Mouse (Mus musculus): ENCODE results near the gene Prss22. TPM values are rescaled to one million over a fixed set of nuclear protein-coding genes. Genes with fewer than 3 reads are reported as not detected.

Gene Prss22
- polyA plus RNA-seq, 1 experiment = 0.06 TPM

DNA sequence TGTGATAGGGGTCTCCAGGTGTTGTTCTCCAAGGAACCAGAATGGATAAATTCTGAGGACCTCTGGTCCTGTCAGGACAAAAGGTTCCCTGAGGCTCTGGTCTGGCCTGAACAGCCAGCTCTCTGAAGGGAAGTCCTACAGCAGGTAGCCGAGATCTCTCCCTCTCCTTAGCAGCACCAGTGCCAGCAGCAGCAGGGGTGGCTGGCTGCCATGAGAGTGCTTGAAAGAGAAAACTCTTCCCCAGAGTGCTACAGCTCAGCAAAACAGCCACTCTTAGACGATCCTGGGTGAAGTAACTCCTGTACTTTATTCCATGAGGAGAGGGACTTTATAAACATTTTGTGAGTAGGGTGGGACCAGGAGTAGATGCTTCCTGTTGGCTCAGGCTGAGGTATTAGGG, 8.1 kb downstream of the Prss22 start:
- H3K4me1 ChIP-seq (ENCODE audit: control insufficient read depth, insufficient read depth, insufficient read length) = 0 out of 2 replicates have a peak, but pooled peaks cover 3% of the 10 kb centered on the region
- no peak for DNase-seq (ENCODE audit: low read depth in 1 of 2, low spot score in 2 of 2)
- 44% methylated on average over 2 of the region's 2 CpGs for whole genome bisulfite sequencing
- no peak overlapping the region for H3K4me3 ChIP-seq (ENCODE audit: extremely low read depth, insufficient read depth, insufficient read length)
- no peaks in the 10 kb centered on the region for H3K27me3 ChIP-seq (ENCODE audit: control insufficient read depth, insufficient read depth, low read length)
- H3K36me3 ChIP-seq (ENCODE audit: control insufficient read depth, insufficient read depth, low read length) = no peaks in the 10 kb centered on the region
- no peak for TF ChIP-seq POLR2A (IDR thresholded peaks at IDR 0.05; ENCODE audit: low read depth, low read length)
- no peak for TF ChIP-seq CTCF (IDR thresholded peaks at IDR 0.05; ENCODE audit: extremely low read depth, insufficient read depth, insufficient read length, insufficient replicate concordance)
- no peak overlapping the region for H3K27ac ChIP-seq (ENCODE audit: insufficient read depth, low read length)

DNA sequence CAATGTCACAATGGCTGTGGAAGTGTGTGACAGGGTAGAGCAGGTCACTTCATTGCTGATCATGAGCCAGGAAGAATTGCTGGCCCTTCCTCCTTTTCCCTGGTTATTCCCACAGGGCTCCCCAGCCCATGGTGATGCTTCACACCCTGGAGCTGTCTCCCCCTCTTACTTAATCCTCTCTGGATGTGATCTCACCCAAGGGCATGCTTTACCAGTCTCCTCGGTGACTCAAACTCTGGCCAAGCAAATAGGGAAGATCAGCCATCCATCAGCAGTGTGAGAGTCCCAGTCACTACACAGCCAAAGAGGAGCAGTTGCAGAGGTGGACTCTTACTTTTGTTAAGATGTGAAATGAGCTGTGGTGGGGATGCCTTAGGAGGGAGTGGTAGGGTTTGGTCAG, 12.9 kb downstream of the Prss22 start:
- H3K27me3 ChIP-seq (ENCODE audit: control insufficient read depth, insufficient read depth, low read length) = no peaks in the 10 kb centered on the region
- H3K4me3 ChIP-seq (ENCODE audit: extremely low read depth, insufficient read depth, insufficient read length) = no peak overlapping the region
- no peak for DNase-seq (ENCODE audit: low read depth in 1 of 2, low spot score in 2 of 2)
- 88% methylated on average over 1 of the region's 1 CpGs for WGBS
- no peaks in the 10 kb centered on the region for H3K36me3 ChIP-seq (ENCODE audit: control insufficient read depth, insufficient read depth, low read length)
- no peak for TF ChIP-seq POLR2A (IDR thresholded peaks at IDR 0.05; ENCODE audit: low read depth, low read length)
- TF ChIP-seq CTCF (IDR thresholded peaks at IDR 0.05; ENCODE audit: extremely low read depth, insufficient read depth, insufficient read length, insufficient replicate concordance) = no peak
- no peak overlapping the region for H3K27ac ChIP-seq (ENCODE audit: insufficient read depth, low read length)
- no peaks in the 10 kb centered on the region for H3K4me1 ChIP-seq (ENCODE audit: control insufficient read depth, insufficient read depth, insufficient read length)

DNA sequence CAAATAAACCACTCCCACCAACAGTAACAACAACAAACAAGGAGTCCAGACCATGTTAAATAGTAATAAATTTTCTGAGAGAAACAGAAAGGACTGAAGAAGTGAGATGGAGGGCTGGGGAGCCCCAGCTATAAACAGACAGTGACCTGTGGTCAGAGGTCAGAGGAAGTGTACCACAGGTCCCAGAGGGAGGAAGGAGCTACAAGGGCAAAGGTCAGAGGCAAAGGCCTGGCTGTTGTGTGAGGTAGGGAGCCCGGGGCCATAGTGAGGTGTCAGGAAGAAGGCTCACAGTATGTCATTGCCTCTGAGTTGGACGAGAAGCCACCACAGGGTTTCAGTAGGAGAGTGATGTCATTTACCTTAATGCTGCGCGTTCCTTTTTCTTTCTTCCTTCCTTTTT, 15.0 kb downstream of the Prss22 start:
- H3K36me3 ChIP-seq (ENCODE audit: control insufficient read depth, insufficient read depth, low read length) = no peaks in the 10 kb centered on the region
- 10% methylated on average over 4 of the region's 4 CpGs for WGBS
- no peak overlapping the region for H3K4me3 ChIP-seq (ENCODE audit: extremely low read depth, insufficient read depth, insufficient read length)
- H3K27me3 ChIP-seq (ENCODE audit: control insufficient read depth, insufficient read depth, low read length) = no peaks in the 10 kb centered on the region
- no peak for TF ChIP-seq POLR2A (IDR thresholded peaks at IDR 0.05; ENCODE audit: low read depth, low read length)
- TF ChIP-seq CTCF (IDR thresholded peaks at IDR 0.05; ENCODE audit: extremely low read depth, insufficient read depth, insufficient read length, insufficient replicate concordance) = no peak
- H3K27ac ChIP-seq (ENCODE audit: insufficient read depth, low read length) = peak overlapping the region; percentile 31; the same call in 1 of the 2 replicates
- DNase-seq (ENCODE audit: low read depth in 1 of 2, low spot score in 2 of 2) = no peak
- H3K4me1 ChIP-seq (ENCODE audit: control insufficient read depth, insufficient read depth, insufficient read length) = no peaks in the 10 kb centered on the region

DNA sequence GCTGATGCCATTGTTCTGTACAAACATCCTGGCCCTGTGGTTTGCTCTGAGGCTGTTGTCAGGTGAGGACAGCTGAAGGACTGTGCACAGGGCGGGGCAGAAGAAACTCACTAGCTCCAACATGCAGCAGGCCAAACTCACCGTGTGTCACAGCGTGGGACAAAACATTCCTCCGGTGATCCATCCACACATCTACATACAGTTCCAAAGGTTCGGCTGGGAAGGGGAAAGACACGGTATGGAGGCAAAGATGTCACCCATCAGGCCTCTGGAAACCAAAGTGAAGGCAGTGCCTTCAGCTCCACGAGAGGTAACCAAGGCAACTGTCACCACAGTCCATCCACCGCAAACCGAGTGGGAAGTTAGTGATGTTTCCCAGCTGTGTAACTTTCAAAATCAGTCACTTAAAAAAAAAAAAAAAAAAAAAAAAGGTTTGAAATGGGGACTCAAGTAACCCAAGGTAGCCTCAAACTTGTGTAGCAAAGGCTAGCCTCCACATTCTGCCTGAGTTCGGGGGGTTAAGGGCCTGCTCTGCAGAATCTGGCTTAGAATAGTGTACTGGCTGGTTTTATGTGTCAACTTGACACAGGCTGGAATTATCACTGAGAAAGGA, 17.5 kb downstream of the Prss22 start, which contains the start of gene Prss30:
TSS of gene Prss30 (minus strand) at position 270 of the 613 bp plus-strand sequence.
- no peaks in the 10 kb centered on the region for H3K4me1 ChIP-seq (ENCODE audit: control insufficient read depth, insufficient read depth, insufficient read length)
- no peak for DNase-seq (ENCODE audit: low read depth in 1 of 2, low spot score in 2 of 2)
- H3K4me3 ChIP-seq (ENCODE audit: extremely low read depth, insufficient read depth, insufficient read length) = peak within 1 kb of the TSS; percentile 33; the same call in 1 of the 2 replicates
- H3K36me3 ChIP-seq (ENCODE audit: control insufficient read depth, insufficient read depth, low read length) = no peaks in the 10 kb centered on the region
- H3K27me3 ChIP-seq (ENCODE audit: control insufficient read depth, insufficient read depth, low read length) = no peaks in the 10 kb centered on the region
- H3K27ac ChIP-seq (ENCODE audit: insufficient read depth, low read length) = peak within 1 kb of the TSS; percentile 79
- WGBS = 47% methylated on average over 10 of the region's 10 CpGs
- TF ChIP-seq POLR2A (IDR thresholded peaks at IDR 0.05; ENCODE audit: low read depth, low read length) (no peak), CTCF (IDR thresholded peaks at IDR 0.05; ENCODE audit: extremely low read depth, insufficient read depth, insufficient read length, insufficient replicate concordance) (no peak)

DNA sequence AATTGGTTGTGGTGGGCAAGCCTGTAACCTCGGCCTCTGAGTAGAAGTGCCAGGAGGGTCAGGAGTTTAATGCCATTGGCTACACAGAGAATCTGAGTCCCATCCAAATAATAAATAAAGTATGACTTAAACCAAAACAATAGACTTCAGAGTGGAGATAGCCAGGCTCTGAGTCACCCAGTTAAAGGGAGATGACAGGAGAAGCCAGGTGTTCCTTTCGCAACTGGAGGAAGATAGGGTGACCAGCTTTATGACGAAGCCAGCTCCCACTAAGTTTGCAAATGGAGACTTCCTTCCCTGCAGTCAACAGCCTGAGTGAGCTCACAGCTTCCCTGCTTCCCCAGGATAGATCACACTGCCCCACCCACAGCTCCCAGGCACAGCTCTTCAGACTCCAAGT, 18.4 kb downstream of the Prss22 start:
- Histone ChIP-seq H3K27ac (ENCODE audit: insufficient read depth, low read length) (no peak overlapping the region; the same call in 1 of the 2 replicates), H3K36me3 (ENCODE audit: control insufficient read depth, insufficient read depth, low read length) (no peaks in the 10 kb centered on the region), H3K4me1 (ENCODE audit: control insufficient read depth, insufficient read depth, insufficient read length) (no peaks in the 10 kb centered on the region), H3K4me3 (ENCODE audit: extremely low read depth, insufficient read depth, insufficient read length) (no peak overlapping the region), H3K27me3 (ENCODE audit: control insufficient read depth, insufficient read depth, low read length) (no peaks in the 10 kb centered on the region)
- 72% methylated on average over 3 of the region's 3 CpGs for WGBS
- no peak for DNase-seq (ENCODE audit: low read depth in 1 of 2, low spot score in 2 of 2)
- TF ChIP-seq POLR2A (IDR thresholded peaks at IDR 0.05; ENCODE audit: low read depth, low read length) (no peak), CTCF (IDR thresholded peaks at IDR 0.05; ENCODE audit: extremely low read depth, insufficient read depth, insufficient read length, insufficient replicate concordance) (no peak)

DNA sequence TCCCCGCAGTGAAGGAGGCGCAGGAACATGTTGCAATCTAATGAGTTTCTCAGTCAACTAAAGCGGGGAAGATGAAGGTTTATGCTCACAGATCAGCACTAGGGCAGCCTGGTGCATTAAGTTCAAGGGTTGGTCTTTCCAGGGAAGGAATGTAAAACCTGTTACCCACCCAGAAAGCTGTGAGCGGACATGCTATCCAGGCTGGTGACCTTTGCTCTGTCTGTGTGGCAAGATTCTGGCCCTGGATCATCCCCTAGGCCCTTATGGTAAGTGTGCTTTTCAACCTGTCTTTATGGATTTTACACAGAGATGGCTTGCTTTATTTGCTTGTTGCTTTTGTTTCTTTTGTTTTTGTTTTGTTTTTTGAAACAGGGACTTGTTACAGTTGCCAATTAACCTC, 21.2 kb downstream of the Prss22 start:
- H3K4me1 ChIP-seq (ENCODE audit: control insufficient read depth, insufficient read depth, insufficient read length) = no peaks in the 10 kb centered on the region
- H3K27ac ChIP-seq (ENCODE audit: insufficient read depth, low read length) = no peak overlapping the region
- no peak overlapping the region for H3K4me3 ChIP-seq (ENCODE audit: extremely low read depth, insufficient read depth, insufficient read length)
- H3K27me3 ChIP-seq (ENCODE audit: control insufficient read depth, insufficient read depth, low read length) = no peaks in the 10 kb centered on the region
- TF ChIP-seq CTCF (IDR thresholded peaks at IDR 0.05; ENCODE audit: extremely low read depth, insufficient read depth, insufficient read length, insufficient replicate concordance) (no peak), POLR2A (IDR thresholded peaks at IDR 0.05; ENCODE audit: low read depth, low read length) (no peak)
- no peaks in the 10 kb centered on the region for H3K36me3 ChIP-seq (ENCODE audit: control insufficient read depth, insufficient read depth, low read length)
- no peak for DNase-seq (ENCODE audit: low read depth in 1 of 2, low spot score in 2 of 2)
- WGBS = 91% methylated on average over 4 of the region's 4 CpGs

DNA sequence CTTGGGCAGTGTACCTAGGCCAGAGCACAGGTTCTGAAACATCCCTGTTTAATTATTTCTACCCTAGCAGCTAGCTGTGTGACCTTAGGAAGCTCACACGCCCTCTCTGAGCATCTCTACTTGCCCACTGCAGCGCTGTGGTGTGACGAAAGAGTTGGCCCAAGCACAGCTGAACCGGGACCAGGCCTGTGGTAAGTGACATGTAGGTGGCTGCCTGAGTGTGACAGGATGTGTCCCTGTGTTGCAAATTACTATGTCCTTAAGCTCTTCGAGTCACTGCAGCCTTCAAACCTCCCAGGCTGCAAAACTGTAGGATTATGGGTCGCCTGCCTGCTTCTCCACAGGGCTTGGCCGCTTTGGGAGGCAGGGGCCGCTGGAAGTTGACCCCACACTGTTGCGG, 26.6 kb downstream of the Prss22 start:
- H3K4me1 ChIP-seq (ENCODE audit: control insufficient read depth, insufficient read depth, insufficient read length) = peaks cover 4% of the 10 kb centered on the region; the same call in 1 of the 2 replicates
- no peak for TF ChIP-seq POLR2A (IDR thresholded peaks at IDR 0.05; ENCODE audit: low read depth, low read length)
- TF ChIP-seq CTCF (IDR thresholded peaks at IDR 0.05; ENCODE audit: extremely low read depth, insufficient read depth, insufficient read length, insufficient replicate concordance) = no peak
- 80% methylated on average over 9 of the region's 9 CpGs for WGBS
- DNase-seq (ENCODE audit: low read depth in 1 of 2, low spot score in 2 of 2) = no peak
- no peaks in the 10 kb centered on the region for H3K36me3 ChIP-seq (ENCODE audit: control insufficient read depth, insufficient read depth, low read length)
- H3K27ac ChIP-seq (ENCODE audit: insufficient read depth, low read length) = no peak overlapping the region
- no peaks in the 10 kb centered on the region for H3K27me3 ChIP-seq (ENCODE audit: control insufficient read depth, insufficient read depth, low read length)
- H3K4me3 ChIP-seq (ENCODE audit: extremely low read depth, insufficient read depth, insufficient read length) = no peak overlapping the region

Data from spleen, adult 2 months (tissue).